Mouse (Mus musculus) megakaryocyte, adult 5-6 weeks (primary cell): ENCODE data around the gene Por. TPM values are rescaled to one million over a fixed set of nuclear protein-coding genes. Genes with fewer than 3 reads are reported as not detected.

ENCODE experiments used
- ATAC-seq: 2 replicates; pipeline ENCODE4 v1.8.0; 2016; ENCODE audit warnings: mild to moderate bottlenecking, inconsistent platforms; ENCODE audit not compliant: poor library complexity, severe bottlenecking
- total RNA-seq, 2 experiments: library from RNA; stranded (forward) in 1 of 2; stranded (reverse) in 1 of 2; fragments of 153-499, 151-499 nt in 1 of 2; fragments of 221-1000, 200-1000 nt in 1 of 2; gene quantifications; 2 replicates each; pipeline versions ENCODE4 v1.2.3 to v1.2.4; 2015 to 2017

The Por gene
- total RNA-seq, 2 experiments from 2014 or later = 31.1 to 49.7 TPM

- ATAC-seq = no peak
These were observed 16.6 kb upstream of the Por start for GRCm38 (mm10) chr5:135653209-135653608.

- no peak for ATAC-seq
These were observed 13.8 kb upstream of the Por start for GRCm38 (mm10) chr5:135656046-135656445.

- peak; percentile 40 for ATAC-seq
These were observed 12.7 kb upstream of the Por start for GRCm38 (mm10) chr5:135657128-135657527.

- ATAC-seq = peak; percentile 60
These were observed 12.0 kb upstream of the Por start for GRCm38 (mm10) chr5:135657703-135658373.

- ATAC-seq = no peak
These were observed 9.9 kb upstream of the Por start for GRCm38 (mm10) chr5:135659956-135660355.

GRCm38 (mm10) chr5:135660535-135660934 is 9.3 kb upstream of the Por start:
- no peak for ATAC-seq

GRCm38 (mm10) chr5:135666890-135667289 is 2.9 kb upstream of the Por start:
- no peak for ATAC-seq

GRCm38 (mm10) chr5:135668071-135668470 is 1.8 kb upstream of the Por start:
- ATAC-seq = peak; percentile 56; the same call in 1 of the 2 replicates

- ATAC-seq = no peak
These were observed 1.0 kb downstream of the Por start for GRCm38 (mm10) chr5:135670881-135671280.

- ATAC-seq = no peak
These were observed 2.7 kb downstream of the Por start for GRCm38 (mm10) chr5:135672509-135672908.

GRCm38 (mm10) chr5:135672980-135673379 is 3.1 kb downstream of the Por start:
- ATAC-seq = no peak

GRCm38 (mm10) chr5:135674349-135674775 is 4.5 kb downstream of the Por start:
- peak; percentile 51 for ATAC-seq

GRCm38 (mm10) chr5:135674821-135675220 is 5.0 kb downstream of the Por start:
- peak; percentile 46 for ATAC-seq

- no peak for ATAC-seq
These were observed 6.9 kb downstream of the Por start for GRCm38 (mm10) chr5:135676696-135677095.

- peak; percentile 64 for ATAC-seq
These were observed 7.4 kb downstream of the Por start for GRCm38 (mm10) chr5:135677251-135677650.

- ATAC-seq = no peak
These were observed 8.6 kb downstream of the Por start for GRCm38 (mm10) chr5:135678481-135678880.

GRCm38 (mm10) chr5:135680967-135681545 is 11.2 kb downstream of the Por start:
- no peak for ATAC-seq

- no peak for ATAC-seq
These were observed 12.2 kb downstream of the Por start for GRCm38 (mm10) chr5:135682009-135682408.

GRCm38 (mm10) chr5:135682942-135683570 is 13.2 kb downstream of the Por start:
- ATAC-seq = no peak

- ATAC-seq = no peak
These were observed 20.6 kb downstream of the Por start for GRCm38 (mm10) chr5:135690401-135690800.

- no peak for ATAC-seq
These were observed 21.4 kb downstream of the Por start for GRCm38 (mm10) chr5:135691266-135691665.

- no peak for ATAC-seq
These were observed 23.5 kb downstream of the Por start for GRCm38 (mm10) chr5:135693281-135693853.
